Mouse (Mus musculus): ENCODE measurements around the gene Gm6164.
"Not testable (repeated sequence)": the region's sequence is repeated elsewhere in the genome, so short reads cannot be mapped to it uniquely, and the experiment has no call there.

Gene Gm6164

DNA sequence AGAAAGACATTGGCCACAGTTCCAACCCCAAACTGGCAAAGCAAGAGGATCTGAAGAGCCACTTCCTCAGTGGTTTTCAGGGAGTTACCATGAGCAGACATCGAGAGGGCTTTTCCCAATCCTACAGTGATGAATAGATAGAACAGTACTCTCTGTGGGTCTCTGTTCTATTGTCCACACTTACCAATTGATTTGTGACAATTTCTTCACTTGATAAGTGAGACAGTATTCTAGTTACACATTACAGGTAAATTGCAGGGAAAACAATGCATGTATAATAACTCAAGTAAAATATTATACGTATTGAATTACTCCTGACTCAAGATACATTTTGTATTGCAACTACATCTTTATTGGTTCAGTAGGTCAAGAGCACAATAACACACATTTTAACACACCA lies at the start of gene Gm6164:
Gm6164 (minus strand) TSS at position 101 of the 400 bp plus-strand sequence.
- DNase-seq (ENCODE audit: low spot score): not testable (repeated sequence)

DNA sequence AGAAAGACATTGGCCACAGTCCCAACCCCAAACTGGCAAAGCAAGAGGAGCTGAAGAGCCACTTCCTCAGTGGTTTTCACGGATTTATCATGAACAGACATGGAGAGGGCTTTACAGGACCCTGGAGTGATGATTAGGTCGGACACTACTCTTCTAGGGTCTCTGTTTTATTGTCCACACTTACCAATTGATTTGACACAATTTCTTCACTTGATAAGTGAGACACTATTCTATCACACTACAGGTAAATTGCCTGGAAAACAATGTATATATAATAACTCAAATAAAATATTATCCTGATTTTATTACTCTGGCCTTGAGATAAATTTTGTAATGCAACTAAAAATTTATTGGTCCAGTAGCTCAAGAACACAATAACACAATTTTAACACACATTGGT lies 28.3 kb upstream of the Gm6164 start, which contains the start of gene Gm4498:
Gm4498 (minus strand) TSS at position 101 of the 400 bp plus-strand sequence.
- not testable (repeated sequence) for DNase-seq (ENCODE audit: low spot score)

GRCm38 (mm10) chr7:20193410-20193809 lies 12.0 kb downstream of the Gm6164 start, which contains the start of gene Vmn1r95:
Vmn1r95 (plus strand) TSS chr7:20193710.
- not testable (repeated sequence) for DNase-seq (ENCODE audit: low spot score)

DNA sequence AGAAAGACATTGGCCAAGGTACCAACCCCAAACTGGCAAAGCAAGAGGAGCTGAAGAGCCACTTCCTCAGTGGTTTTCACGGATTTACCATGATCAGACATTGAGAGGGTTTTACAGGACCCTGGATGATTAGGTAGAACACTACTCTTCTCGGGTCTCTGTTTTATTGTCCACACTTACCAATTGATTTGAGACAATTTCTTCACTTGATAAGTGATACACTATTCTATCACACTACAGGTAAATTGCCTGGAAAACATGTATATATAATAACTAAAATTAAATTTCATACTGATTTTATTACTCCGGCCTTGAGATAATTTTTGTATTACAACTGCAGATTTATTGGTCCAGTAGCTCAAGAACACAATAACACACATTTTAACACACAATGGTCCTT lies 37.1 kb downstream of the Gm6164 start, which contains the start of gene Vmn1r94:
Vmn1r94 (minus strand) TSS at position 101 of the 400 bp plus-strand sequence.
- not testable (repeated sequence) for DNase-seq (ENCODE audit: low spot score)
